Mouse (Mus musculus): ENCODE measurements around the gene Soga3.

Soga3 gene

DNA sequence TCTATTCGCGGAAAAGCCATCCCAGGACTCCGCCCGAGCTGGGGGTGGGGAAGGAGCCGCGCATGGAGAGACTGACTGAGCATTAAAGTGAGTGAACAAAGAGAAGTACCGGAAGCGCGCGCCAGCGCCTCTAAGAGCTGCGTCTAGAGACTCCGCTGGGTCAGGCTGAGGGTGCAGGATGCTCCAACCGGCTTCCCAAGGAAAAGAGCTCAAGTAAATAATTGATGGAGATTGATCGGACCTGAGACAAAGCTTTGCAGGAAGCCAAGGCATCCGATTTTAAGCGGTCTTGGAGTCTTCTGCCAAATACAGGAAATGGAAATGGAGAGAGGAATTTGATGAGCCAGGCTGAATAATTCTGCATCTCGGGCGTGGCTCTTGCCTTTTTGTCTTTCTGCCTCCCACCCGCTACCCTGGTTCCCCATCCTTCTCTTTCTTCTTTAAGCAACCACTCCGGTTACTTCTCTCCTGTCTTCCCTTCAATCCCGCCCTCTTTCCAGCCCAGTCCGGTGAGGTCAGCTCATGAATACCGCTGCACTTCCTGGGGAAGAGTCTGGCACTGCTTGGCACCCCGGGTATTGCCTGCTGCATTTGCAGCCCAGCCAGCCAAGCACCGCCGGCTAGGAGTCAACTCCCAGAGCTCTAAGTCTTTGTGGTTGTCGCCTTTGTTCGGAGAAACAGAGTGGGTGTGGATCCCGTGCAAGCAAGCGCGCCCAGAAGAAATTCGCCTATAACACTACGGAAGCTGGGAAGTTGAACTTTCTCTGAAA, at the start of gene Soga3:
Gene Soga3 (plus strand): TSS at position 274 of the 770 bp plus-strand sequence.
- peaks cover 2% of the 10 kb centered on the region; the same call in 1 of the 2 replicates for H3K27me3 ChIP-seq (ENCODE audit: control insufficient read depth, insufficient read depth, low read length, poor library complexity, severe bottlenecking)
- DNase-seq (ENCODE audit: low read depth, low spot score), result no peak
- no peaks in the 10 kb centered on the region for H3K36me3 ChIP-seq (ENCODE audit: control insufficient read depth, insufficient read depth, low read length, poor library complexity, severe bottlenecking)

DNA sequence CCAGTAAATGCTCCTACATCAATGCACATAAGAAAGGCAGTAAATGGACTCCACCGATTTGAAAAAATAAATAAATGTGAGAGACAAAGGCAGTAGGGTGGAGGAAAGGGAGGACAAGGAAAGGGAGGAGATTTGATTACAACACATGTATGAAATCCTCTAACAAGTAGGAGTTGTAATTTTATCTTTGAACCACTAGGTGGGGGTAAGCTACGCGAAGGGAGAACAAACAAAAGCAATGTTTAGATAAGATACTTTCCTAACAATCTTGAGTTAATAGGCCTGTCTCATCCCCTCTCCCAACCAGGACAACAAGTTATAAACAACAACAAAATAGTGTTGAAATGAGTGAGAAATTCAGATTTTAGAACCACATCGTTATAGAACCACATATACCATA, 36.7 kb upstream of the Soga3 start:
- no peaks in the 10 kb centered on the region for H3K27me3 ChIP-seq (ENCODE audit: control insufficient read depth, insufficient read depth, low read length, poor library complexity, severe bottlenecking)
- no peaks in the 10 kb centered on the region for H3K36me3 ChIP-seq (ENCODE audit: control insufficient read depth, insufficient read depth, low read length, poor library complexity, severe bottlenecking)
- DNase-seq (ENCODE audit: low read depth, low spot score), result peak; percentile 4

DNA sequence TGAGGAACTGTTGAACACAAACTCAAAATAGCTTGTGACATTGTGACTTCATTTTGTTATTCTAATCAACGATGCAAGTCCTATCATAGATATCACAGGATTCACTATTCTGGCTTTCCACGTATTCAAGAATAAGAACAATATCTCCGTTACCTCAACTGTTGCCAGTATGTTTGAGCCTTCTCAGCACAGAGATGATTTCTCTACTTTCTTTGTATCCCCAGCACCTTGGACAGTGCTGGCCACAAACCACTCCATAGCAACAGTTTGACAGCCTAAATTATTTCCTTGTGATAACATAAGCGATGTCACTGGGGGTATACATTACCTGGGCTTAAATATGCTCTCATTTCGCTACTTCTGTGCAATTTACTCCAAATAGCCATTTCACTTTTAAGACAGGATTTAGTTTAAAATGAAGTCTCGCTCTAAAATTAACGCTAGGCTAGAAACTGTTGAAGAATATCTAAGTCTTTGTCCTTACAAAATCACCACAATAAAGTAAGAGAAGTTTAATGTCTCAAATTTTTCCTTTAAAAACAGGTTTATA, 1.0 kb upstream of the Soga3 start:
- Histone ChIP-seq H3K36me3 (ENCODE audit: control insufficient read depth, insufficient read depth, low read length, poor library complexity, severe bottlenecking) (no peaks in the 10 kb centered on the region), H3K27me3 (ENCODE audit: control insufficient read depth, insufficient read depth, low read length, poor library complexity, severe bottlenecking) (peaks cover 2% of the 10 kb centered on the region; the same call in 1 of the 2 replicates)
- no peak for DNase-seq (ENCODE audit: low read depth, low spot score)

DNA sequence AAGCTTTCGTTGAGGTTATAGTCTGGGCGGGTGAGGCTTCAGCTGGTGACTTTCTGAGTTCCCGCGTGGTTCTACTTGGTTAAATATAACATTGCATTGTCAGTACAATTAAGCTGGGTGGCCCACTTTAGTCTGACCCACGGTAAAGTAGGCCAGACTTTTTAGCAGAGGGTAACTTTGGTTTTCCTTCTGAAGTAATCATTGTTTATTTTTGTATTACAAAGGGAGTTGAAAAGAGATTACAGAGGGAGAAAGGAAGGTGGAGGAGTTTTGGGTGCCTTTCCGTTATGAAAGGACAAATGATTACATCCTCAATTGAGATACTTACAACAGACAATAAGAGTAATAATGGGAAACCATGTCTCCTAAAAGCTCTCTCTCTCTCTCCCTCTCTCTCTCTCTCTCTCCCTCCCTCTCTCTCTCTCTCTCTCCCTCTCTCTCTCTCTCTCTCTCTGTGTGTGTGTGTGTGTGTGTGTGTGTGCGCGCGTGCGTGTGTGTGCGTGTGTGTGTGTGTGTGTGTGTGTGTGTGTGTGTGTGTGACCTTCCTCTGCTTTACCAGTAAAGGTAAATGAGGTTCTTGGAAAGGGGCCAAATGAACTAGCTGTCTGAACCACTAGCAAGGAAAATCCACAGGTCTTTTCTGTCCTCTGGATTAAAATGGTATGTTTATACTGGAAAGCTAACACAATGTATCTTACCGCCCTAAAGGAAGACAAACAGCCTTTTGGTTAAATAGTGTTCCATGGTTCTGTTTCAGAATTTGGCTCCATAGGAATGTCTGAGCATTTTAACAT, 1.2 kb downstream of the Soga3 start:
- DNase-seq (ENCODE audit: low read depth, low spot score), result no peak
- peaks cover 2% of the 10 kb centered on the region; the same call in 1 of the 2 replicates for H3K27me3 ChIP-seq (ENCODE audit: control insufficient read depth, insufficient read depth, low read length, poor library complexity, severe bottlenecking)
- H3K36me3 ChIP-seq (ENCODE audit: control insufficient read depth, insufficient read depth, low read length, poor library complexity, severe bottlenecking), result no peaks in the 10 kb centered on the region

DNA sequence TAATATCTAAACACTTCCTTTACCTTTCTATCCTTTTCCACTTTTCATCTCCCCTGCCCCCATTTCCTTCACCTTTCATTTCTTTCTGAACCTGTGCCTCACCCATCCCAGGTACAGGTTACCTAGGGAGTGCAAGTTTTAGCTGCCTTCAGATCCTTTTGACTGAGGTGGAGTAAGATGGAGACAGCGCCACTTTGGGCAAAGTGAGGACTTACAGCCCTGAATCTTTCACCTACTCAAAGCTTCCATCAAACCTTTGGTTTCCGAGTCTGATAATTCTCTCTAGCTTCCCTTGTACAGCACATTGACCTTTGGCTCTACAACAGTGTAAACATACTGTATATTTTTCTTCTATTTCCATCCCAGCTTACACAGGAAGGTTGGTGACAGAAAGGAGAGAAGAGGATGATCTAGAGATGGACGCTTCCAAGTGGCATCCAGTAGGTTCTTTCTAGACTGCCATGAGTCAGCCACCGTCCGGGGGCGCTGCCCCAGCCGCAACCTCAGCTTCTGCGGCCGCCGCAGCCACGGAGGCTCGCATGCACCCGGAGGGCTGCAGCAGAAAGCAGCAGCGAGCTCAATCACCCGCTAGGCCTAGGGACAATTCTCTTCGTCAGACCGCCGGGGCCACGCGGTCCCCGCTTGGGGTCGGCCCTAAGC, 2.7 kb downstream of the Soga3 start:
- Histone ChIP-seq H3K27me3 (ENCODE audit: control insufficient read depth, insufficient read depth, low read length, poor library complexity, severe bottlenecking) (peaks cover 2% of the 10 kb centered on the region; the same call in 1 of the 2 replicates), H3K36me3 (ENCODE audit: control insufficient read depth, insufficient read depth, low read length, poor library complexity, severe bottlenecking) (no peaks in the 10 kb centered on the region)
- no peak for DNase-seq (ENCODE audit: low read depth, low spot score)

- Histone ChIP-seq H3K36me3 (ENCODE audit: control insufficient read depth, insufficient read depth, low read length, poor library complexity, severe bottlenecking) (no peaks in the 10 kb centered on the region), H3K27me3 (ENCODE audit: control insufficient read depth, insufficient read depth, low read length, poor library complexity, severe bottlenecking) (peaks cover 2% of the 10 kb centered on the region; the same call in 1 of the 2 replicates)
- no peak for DNase-seq (ENCODE audit: low read depth, low spot score)
Measured at GRCm38 (mm10) chr10:29146858-29147640, 3.4 kb downstream of the Soga3 start.

- no peak for DNase-seq (ENCODE audit: low read depth, low spot score)
- H3K27me3 ChIP-seq (ENCODE audit: control insufficient read depth, insufficient read depth, low read length, poor library complexity, severe bottlenecking), result peaks cover 2% of the 10 kb centered on the region; the same call in 1 of the 2 replicates
- H3K36me3 ChIP-seq (ENCODE audit: control insufficient read depth, insufficient read depth, low read length, poor library complexity, severe bottlenecking), result no peaks in the 10 kb centered on the region
Measured at GRCm38 (mm10) chr10:29147641-29147990, 4.0 kb downstream of the Soga3 start.

DNA sequence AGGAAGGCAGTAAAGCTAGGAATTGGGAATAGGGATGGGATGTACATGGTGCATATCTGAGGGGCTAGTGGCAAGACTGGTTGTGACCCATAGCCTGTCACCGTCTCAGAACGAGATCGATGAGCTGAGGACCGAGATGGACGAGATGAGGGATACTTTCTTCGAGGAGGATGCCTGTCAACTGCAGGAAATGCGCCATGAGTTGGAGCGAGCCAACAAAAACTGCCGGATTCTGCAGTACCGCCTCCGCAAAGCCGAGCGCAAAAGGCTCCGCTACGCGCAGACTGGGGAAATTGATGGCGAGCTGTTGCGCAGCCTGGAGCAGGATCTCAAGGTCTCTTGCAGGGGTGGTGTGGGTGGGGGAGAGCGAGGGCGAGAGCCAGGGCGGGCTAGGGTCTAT, 4.4 kb downstream of the Soga3 start:
- Histone ChIP-seq H3K27me3 (ENCODE audit: control insufficient read depth, insufficient read depth, low read length, poor library complexity, severe bottlenecking) (peaks cover 2% of the 10 kb centered on the region; the same call in 1 of the 2 replicates), H3K36me3 (ENCODE audit: control insufficient read depth, insufficient read depth, low read length, poor library complexity, severe bottlenecking) (no peaks in the 10 kb centered on the region)
- DNase-seq (ENCODE audit: low read depth, low spot score), result no peak

DNA sequence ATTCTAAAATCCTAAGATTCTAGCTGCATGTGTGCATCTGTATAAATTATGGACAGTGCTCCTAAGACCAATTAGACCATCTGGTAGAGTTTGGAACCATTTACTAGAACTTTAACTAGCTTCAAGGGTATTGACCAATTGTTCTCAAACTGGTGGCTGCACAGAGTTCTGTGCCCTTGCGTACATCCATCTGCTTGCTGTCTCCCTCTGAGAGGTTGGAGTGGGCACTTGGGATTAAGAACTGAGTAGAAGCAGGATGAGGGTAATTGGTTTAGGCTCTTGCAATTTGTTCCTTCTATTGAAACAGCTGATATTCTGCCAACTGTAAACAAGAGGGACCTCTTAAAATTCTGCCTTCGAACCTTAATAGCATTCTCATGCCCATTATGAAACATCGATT, 11.7 kb downstream of the Soga3 start:
- H3K36me3 ChIP-seq (ENCODE audit: control insufficient read depth, insufficient read depth, low read length, poor library complexity, severe bottlenecking), result no peaks in the 10 kb centered on the region
- DNase-seq (ENCODE audit: low read depth, low spot score), result no peak
- no peaks in the 10 kb centered on the region for H3K27me3 ChIP-seq (ENCODE audit: control insufficient read depth, insufficient read depth, low read length, poor library complexity, severe bottlenecking)

DNA sequence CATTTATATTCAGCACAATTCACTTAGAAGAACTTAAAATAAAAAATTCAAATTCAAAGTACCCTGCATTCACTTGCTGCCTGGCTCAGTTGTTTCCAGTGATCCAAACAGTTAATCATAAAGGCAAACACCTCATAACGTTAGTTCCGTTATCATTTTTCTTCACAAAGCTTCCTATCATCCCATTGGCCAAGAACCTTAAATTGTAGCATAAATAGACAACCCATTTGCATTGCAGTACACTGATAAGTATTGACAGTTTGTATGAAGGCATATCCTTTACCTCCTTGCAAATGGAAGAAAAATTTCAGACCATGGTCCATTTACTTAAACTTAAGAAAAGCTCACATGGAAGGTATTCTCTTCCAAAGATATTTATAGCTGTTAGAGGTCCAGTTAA, 18.0 kb downstream of the Soga3 start:
- Histone ChIP-seq H3K36me3 (ENCODE audit: control insufficient read depth, insufficient read depth, low read length, poor library complexity, severe bottlenecking) (no peaks in the 10 kb centered on the region), H3K27me3 (ENCODE audit: control insufficient read depth, insufficient read depth, low read length, poor library complexity, severe bottlenecking) (no peaks in the 10 kb centered on the region)
- DNase-seq (ENCODE audit: low read depth, low spot score), result no peak

DNA sequence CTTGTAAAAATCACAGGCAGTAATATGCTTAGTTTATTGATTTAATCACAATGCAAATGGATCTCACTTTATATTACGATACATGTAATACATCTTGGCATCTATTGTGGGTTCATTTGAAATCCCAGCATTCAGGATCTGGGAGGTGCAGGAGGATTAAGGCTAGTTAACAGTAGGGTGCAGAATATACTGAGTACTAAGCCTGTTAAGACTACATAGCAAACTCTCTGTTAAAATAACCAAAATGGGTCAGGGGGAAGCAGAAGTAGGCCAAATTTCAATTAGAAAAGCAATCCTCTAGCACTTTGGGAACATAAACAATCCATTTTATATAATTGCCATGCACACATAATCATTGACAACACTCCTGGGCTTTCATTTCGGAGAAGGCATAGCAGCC, 30.1 kb downstream of the Soga3 start:
- no peak for DNase-seq (ENCODE audit: low read depth, low spot score)
- no peaks in the 10 kb centered on the region for H3K36me3 ChIP-seq (ENCODE audit: control insufficient read depth, insufficient read depth, low read length, poor library complexity, severe bottlenecking)
- H3K27me3 ChIP-seq (ENCODE audit: control insufficient read depth, insufficient read depth, low read length, poor library complexity, severe bottlenecking), result no peaks in the 10 kb centered on the region

GRCm38 (mm10) chr10:29175656-29176055, 32.0 kb downstream of the Soga3 start:
- H3K27me3 ChIP-seq (ENCODE audit: control insufficient read depth, insufficient read depth, low read length, poor library complexity, severe bottlenecking), result no peaks in the 10 kb centered on the region
- no peaks in the 10 kb centered on the region for H3K36me3 ChIP-seq (ENCODE audit: control insufficient read depth, insufficient read depth, low read length, poor library complexity, severe bottlenecking)
- DNase-seq (ENCODE audit: low read depth, low spot score), result no peak

GRCm38 (mm10) chr10:29176881-29177280, 33.2 kb downstream of the Soga3 start:
- Histone ChIP-seq H3K27me3 (ENCODE audit: control insufficient read depth, insufficient read depth, low read length, poor library complexity, severe bottlenecking) (no peaks in the 10 kb centered on the region), H3K36me3 (ENCODE audit: control insufficient read depth, insufficient read depth, low read length, poor library complexity, severe bottlenecking) (no peaks in the 10 kb centered on the region)
- DNase-seq (ENCODE audit: low read depth, low spot score), result no peak

DNA sequence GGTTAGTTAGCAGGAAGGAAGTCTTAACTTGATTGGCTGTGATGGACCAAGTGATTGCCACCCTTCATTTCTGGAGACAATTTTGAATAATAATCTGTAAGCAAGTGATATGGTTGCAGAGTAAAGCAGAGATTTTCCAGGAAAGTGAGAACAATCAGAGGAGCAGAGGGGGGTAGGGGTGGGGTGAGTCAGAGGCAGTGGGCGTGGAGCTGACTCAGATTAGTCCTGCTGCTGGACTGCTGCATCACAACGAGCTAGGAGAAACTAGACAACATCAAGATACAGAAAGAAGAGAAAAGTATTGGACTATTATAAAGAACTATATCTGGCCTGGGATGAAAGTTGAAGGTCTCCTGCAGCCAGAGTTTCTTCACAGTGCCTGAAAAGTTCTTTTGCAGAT, 34.4 kb downstream of the Soga3 start:
- H3K27me3 ChIP-seq (ENCODE audit: control insufficient read depth, insufficient read depth, low read length, poor library complexity, severe bottlenecking), result no peaks in the 10 kb centered on the region
- no peaks in the 10 kb centered on the region for H3K36me3 ChIP-seq (ENCODE audit: control insufficient read depth, insufficient read depth, low read length, poor library complexity, severe bottlenecking)
- no peak for DNase-seq (ENCODE audit: low read depth, low spot score)

Measured in splenic B cell, adult 2 months (primary cell).